Mouse (Mus musculus) C2C12 (cell line): Measurements from ENCODE around the gene Ier5l.

Experiments used
- CEBPB ChIP-seq: IDR thresholded peaks from one replicate; pipeline ENCODE4 v1.6.1; 2011; ENCODE audit warnings: low read depth, mild to moderate bottlenecking, control low read depth, moderate library complexity
- CTCF ChIP-seq: IDR thresholded peaks from one replicate; pipeline ENCODE4 v1.5.1; 2011; ENCODE audit not compliant: control insufficient read depth, insufficient read depth, insufficient read length
- FOSL1 ChIP-seq: IDR thresholded peaks from one replicate; pipeline ENCODE4 v1.8.0; 2011; ENCODE audit warnings: mild to moderate bottlenecking, low read length; ENCODE audit not compliant: poor library complexity, insufficient read depth, severe bottlenecking
- USF1 ChIP-seq: IDR thresholded peaks from one replicate; pipeline ENCODE4 v1.6.1; 2011; ENCODE audit warnings: low read depth, mild to moderate bottlenecking, control low read depth, moderate library complexity

DNA sequence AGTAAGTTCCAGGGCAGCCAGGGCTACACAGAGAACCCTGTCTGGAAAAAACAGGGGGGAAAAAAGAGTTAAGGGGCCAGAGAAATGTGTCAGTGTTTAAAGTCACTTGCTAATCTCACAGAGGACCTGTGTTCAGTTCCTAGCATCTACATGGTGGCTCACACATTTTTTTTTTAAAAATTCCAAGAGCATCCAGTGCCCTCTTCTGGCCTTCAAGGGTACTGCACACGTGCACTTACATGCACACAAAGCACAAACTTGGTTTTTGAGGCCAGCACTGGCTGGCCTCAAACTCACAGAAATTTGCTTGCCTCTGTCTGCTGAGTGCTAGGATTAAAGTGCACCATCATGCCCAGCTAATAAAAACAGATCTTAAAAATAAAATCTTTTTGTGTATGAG is 23.5 kb downstream of the Ier5l start:
- TF ChIP-seq CTCF = no peak
- no peak for TF ChIP-seq CEBPB
- TF ChIP-seq FOSL1 = no peak
- no peak for TF ChIP-seq USF1
